Mouse (Mus musculus) T-helper 1 cell (primary cell): ENCODE data around the gene Kcnq1.

ENCODE experiments used
- in situ Hi-C: fragments of 300-600 bp; cut with MboI, MseI; formaldehyde crosslinking; loops from one replicate; pipeline ENCODE4 v1.15.1; 2025; ENCODE audit warnings: high pct_unique_total_duplicates

Kcnq1 gene

DNA sequence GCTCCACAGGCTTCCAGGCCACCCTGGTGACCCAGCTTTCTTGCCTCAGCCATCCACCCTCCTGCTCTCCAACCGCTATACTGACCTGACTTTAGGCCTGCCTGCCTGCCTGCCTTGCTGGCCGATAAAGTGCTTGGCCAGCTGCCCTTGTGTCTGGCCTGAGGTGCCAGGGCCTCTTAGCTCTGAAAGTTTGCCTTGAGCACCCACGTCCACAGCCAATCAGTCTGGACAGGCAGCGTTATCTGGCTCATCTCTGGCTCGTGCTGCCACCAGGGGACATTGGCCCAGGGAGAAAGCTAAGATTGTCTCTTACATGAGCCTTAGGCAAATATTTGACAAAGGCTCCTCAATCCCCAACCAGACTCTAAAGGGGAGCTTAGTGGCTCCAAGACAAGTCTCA is 254.6 kb downstream of the Kcnq1 start:
- in situ Hi-C loops, result no loop called here

DNA sequence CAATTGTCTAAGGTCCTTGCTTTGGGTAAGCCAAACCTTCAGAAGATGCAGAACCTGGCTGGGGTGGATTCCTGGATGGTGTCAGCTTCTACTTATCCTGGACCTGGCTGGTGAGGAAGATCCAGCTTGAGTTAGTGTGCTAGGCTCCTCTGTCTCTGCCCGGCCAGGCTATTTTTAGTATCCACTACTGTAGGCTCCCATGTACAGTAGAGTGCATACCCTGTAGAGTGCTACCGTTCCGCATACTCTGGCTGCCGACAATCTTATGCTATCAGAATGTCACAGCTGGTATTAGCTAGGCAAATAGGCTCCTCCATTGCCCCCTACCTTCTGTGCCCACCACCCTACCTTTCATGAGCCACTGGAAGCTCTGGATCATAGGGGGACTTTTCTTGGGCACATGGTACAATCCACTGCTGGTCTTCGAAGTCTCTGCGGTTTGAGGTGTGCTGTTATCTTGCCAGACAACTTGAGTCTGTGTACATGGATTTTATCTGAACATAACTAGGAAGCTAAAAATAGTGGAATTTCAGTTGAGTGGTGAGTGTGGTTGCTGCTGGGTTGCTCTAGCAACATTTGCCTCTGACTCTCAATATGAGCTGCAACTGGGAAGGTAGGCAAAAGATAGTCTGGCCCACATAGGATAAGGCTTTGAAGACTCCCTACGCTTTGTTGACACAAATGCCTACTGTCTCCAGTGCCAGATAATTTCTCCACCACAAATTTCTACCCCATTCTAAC is 258.1 kb downstream of the Kcnq1 start:
- in situ Hi-C loops, result no loop called here

DNA sequence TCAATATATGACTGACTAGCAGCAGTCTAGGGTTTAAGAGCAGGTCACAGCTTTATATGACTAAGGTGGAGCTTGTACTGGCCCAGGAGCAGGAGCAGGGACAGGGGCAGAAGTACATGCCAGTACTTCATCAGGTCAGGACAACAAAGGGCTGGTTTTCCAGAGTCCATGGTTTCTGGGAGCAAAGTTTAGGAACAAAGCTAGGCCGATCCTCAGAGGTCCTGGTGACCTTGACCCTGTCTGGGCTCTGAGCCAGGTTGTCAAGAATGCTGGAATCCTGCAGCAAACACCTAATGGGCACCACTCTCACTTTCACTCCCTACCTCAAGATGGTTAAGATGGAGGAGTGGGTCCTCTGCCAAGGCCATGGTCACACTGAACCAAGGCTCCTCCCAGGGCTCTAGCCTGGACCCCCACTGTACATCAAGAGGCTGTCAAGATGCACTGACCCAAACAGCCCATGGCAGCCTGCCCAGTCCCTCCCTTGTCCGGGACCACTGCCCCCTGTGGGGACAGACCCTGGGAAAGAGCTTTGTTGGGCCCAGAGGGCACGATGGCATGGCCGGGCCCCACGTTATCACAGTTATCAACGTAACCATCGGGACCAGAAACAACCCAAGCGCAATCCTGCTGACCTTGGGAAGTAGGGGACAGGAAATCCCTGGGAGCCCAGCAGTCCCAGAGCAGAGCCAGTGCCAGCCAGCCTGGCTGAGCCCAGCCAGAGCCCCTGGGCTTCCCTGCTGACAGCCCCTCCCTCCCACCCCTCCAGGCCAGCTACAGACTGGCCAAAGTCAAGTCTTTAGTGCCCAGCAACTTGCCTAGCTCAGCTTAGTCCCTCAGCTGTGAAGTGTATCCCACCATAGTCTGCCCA is 259.0 kb downstream of the Kcnq1 start:
- in situ Hi-C loops, result loop anchor here (5.0 kb wide), 1 partner anchor 103 kb away; no protein-coding TSS in a partner anchor

DNA sequence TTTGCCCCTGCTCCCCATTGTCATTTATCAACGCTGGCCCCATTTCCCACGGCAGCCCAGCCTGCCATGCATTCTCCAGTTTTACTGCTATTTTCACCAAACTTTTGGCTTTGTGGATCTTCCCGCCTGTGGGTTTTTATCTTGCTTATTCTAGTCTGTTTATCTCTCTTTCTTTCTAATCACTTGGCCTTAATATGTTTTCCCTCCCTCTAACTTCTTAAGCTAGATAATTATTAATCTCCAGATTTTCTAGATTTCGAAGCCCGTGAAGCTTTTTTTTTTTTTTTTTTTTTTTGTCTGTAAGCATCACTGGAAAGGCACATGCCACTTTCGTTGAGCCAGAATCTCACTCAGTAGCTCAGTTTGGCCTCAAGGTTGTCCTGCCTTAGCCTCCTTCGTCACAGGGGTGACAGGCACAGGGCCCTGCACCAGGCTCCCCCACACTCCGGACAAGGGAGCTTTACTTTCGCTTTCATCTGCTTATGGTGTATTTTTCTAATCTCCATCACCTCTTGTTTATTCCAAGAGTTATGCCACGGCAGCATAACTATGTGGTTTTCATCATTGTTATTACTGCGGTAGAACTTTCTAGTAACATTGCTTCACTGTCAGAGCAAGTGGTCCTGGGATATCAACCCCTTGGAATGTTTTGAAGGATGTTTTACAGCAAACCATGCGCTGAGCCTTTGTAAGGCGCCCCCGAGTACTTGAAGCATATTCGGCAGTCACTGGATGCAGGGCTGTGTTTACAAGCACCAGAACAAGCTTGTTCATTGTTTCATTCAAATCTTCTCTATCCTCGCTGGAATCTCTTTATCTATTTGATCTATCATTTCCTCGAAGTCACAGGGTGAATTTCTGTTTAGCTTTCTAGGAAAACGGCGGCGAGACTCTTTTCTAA is 261.5 kb downstream of the Kcnq1 start:
- in situ Hi-C loops, result loop anchor here (5.0 kb wide), 1 partner anchor 105 kb away; no protein-coding TSS in a partner anchor

DNA sequence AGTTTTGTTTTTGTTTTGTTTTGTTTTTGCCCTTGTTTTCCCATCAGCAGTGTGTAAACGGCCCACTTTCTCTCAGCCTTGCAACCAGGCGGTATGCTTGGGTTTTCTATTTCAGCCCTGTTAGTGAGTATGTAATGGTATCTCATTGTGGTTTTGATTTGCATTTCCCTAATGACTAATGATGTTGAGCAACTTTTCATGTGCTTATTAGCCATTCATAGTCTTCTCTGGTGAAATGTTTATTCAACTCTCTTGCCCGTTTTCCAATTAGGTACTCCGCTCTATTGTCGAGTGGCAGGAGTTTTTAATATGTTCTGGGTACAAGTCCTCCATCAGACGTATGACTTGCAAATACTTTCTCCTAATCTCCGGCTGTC is 262.1 kb downstream of the Kcnq1 start:
- in situ Hi-C loops, result loop anchor here (5.0 kb wide), 1 partner anchor 106 kb away; no protein-coding TSS in a partner anchor

DNA sequence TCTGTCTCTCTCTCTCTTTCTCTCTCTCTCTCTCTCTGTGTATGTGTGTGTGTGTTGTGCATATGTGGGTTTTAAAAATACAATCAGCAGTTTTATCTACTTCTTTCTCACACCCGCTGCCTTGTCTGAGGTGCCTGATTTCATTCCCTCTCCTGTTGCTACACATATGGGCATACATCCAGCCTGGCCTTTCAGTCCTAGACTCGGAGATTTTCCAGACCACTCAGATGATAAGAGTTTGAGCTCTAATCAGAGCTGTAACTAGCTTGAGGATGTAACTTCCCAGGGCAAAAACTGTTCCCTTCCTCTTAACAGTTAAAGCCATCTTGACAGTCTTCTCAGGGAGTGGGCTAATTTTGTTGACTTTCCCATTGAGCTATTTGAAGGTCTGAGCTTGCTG is 265.2 kb downstream of the Kcnq1 start:
- in situ Hi-C loops, result no loop called here

DNA sequence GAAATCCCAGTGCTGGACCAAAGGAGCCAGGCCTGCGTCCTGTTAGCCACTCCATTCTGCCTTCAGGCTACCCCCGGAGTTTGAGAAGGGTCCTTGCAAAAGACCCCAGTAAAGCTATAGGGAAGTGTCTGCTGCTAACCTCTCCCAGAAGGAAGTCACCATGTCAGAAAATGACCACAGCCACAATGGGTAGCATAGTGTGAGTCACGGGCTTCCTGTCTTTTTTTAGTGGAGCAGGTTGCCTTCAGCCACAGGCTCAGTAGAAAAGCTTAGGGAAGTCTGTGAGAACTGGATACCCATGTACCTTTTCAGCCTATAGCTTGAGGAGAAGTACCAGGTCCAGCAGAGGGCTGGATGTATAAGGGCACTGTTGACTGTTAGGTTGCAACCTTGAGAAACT is 267.1 kb downstream of the Kcnq1 start:
- in situ Hi-C loops, result no loop called here

DNA sequence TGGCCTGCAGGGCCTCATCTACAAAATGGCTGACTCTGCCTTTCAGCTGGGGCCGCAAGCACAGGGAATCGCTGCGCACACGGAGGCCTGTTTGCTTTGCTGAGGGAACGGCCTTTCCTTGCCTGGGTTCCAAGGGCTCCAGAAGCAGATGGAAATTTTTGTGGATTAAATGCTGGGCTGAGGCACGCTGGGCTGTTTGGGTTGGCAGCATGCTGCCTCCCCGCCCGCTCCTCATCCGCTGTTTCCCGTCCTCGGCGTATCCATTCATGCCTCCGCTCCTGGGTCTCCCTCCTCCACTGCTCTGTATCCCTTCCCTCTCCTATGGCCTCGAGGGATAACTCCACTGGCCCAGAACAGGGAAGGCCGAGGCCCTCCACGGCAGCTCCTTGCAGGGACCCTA is 269.8 kb downstream of the Kcnq1 start:
- in situ Hi-C loops, result no loop called here

DNA sequence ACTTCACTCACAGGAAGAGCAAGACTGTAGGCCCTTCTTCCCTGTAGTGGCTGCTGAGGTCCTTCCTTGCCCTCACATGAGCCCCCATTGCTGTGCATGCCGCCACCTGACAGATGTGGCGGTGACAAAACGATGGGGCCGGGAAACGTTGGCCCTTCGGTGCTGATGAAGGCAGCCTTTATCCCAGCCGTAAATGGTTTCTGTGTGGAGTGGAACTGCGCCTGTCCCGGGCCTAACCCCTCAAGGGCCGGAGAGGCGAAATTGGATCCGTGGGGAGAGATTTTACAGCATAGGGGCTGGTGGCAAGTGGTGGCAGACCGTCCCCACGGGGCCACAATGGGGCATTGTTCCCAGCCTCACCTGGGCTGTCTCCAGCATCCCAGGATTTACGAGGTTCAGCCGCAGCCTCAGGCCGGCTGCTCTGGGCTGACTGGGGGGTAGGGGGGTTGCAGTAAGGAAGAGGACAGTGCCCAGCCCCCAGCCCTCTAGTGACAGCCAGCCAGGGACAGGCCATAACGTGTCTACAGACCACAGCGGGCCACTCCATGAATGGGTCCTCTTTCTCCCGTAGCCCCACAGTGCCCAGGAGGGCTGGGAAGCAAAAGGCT is 274.4 kb downstream of the Kcnq1 start:
- in situ Hi-C loops, result no loop called here

DNA sequence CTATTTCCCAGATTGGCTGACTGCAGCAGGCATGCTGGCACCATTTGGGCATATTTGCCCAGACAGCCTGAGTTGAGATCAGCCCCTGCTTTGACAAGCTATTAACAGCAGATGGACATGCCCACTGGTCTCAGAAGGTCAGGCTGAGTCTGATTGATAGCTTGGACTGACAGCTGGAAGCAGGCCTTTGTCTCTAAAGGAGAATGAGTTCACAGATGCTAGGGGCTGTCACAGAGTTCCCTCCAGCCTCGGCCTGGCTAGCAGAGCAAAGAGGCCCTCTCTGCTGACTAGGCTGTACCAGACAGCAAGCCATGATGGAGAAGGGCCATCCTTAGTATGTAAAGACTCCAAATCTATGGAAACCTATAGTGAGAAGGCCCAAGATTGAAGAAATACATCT is 280.5 kb downstream of the Kcnq1 start:
- in situ Hi-C loops, result no loop called here

DNA sequence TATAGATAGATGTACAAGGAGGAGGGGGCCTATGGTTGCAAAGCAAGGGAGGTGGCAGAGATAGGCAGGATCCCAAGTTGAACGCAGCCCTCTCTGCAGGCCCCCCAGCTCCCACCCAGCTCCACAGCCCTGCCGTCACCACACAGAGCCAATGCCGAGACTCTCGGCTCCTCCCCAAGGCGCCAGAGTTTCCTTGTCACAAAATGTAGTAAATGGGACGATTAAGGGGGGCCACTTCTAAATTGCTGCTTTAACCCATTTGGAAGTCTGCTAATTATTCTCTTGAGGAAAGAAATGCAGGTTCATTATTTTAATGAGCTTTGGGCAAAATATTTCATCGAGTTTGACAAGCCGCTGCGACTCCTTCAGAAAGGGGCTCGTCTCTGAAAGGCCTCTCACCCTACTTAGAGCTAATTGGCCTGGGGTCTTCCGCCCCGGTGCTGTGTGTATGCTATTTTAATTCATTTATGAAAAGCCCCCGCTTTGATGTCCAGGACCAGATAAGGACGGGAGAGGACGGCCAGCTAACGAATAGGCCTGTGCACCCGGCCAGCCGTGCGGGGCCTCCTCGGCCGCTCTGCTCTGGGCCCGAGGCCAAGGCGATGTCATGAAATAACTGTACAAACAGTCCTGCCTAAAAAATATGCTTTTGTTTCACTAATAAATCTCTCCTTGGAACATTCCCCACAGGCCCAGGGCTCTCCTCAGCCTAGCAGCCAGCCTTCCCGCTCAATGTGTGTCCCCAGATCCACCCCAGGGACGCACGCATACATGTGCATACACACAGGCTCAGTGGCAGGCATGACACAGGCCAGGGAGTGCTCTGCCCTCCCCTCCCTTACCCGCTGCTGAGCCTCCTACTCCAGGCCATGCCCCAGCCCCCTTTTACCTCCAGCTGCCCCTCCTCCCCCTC is 282.9 kb downstream of the Kcnq1 start:
- in situ Hi-C loops, result no loop called here

DNA sequence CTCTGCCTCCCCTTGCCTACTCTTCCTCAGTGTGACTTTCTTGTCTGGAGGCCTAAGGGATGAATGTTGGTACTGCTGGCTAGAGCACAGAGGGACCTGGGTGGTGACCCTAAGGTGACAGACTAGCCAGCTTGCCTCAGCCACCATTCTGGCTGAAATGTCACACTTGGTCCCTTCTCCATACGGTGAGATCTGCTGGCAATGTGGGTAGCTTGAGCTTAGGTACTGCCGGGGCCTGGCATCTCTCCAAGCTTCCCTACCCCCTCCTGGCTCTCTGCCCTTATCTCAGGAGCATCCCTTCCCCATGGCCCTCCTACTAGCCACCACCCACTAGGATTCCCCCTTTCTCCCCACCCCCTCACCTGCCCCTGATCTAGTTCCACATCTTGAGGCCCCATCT is 283.7 kb downstream of the Kcnq1 start:
- in situ Hi-C loops, result no loop called here

DNA sequence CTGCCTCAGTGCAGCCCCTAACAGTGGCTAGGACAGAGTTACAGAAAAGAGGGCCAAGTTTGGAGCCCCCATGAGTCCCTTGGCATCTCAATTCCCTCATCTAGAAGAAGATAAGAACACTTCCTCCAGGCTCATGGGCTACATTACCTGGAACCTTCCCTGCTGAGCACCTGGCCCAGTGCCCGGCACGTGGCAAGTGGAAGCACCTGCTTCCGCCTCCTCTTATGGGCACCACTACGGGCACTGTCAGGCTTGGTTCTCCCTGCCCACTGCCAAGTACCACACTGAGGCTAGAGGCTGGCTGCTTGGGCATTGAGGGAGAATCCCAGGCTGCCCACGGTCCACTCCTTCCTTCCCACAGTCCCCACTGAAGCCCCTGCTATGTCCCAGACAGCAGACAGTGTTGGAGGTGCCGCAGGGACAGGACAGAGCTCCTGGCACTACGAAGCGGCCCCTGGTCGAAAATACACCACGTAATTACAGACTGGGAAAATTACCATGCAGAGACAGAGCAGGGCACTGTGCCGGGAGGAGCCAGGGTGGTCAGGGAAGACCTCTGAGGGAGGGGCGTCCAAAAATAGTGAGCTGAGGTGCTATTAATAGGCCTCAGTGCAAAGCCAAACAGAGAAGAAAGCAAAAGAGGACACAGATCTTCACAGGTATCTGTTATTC is 284.3 kb downstream of the Kcnq1 start:
- in situ Hi-C loops, result no loop called here

DNA sequence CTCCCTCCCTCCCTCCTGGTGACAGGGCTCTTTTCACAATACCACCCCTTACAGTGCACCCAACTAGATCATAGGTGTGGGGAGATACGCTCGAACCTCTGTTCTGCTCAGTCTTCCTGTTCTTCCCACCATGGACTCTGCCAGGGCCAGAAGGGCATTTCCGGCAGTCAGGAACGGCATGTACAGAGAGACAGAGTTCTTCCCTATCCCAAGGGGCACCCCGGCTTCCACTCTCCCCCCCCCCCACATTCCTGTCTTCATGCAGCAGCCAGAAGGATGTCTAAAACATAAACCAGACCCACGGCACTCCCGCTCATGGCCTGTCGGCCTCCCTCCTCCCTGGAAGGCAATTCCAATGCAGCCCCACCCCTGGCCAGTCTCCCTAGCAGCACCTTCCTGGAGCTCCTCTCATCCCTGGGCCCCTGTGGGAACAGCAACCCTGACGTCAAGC is 289.0 kb downstream of the Kcnq1 start:
- in situ Hi-C loops, result no loop called here

DNA sequence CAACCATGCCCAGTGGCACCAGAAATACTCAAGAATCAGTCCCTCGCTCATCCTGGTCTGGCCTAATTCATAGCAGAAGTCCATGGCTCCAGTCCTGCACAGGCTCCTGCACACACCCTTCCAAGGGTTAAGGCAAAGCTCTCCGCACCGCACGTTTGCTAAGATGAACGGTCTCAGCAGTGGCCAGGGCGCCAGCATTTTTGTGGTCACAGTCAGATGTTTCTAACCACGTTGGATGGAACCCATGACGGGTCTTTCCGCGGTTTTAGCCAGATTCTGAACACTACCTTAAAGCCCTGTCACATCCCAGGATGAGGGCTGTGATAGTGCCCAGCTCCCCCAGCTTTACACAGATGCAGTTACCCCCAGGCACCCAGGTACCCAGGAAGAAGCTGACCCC is 293.6 kb downstream of the Kcnq1 start:
- in situ Hi-C loops, result loop anchor here (10.0 kb wide), 1 partner anchor 1235 kb away; no protein-coding TSS in a partner anchor

DNA sequence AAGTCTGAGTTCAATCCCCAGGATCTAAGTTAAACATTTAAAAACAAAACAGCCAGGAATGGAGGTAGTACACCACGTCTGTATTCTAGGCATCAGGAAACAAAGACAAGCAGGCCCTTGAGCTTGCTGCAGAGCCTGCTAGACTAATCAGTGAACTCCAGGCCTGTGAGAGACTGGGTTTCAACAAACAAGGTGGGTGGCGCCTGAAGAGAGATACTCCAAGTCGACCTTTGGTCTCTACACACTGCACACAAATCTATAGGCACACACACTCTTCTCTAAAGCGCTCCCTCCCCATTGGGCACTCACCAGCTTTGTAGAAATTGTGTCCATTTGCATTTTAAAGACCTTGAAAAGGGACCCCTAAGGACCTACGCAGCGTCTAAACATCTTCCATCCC is 294.4 kb downstream of the Kcnq1 start:
- in situ Hi-C loops, result loop anchor here (10.0 kb wide), 1 partner anchor 1234 kb away; no protein-coding TSS in a partner anchor

DNA sequence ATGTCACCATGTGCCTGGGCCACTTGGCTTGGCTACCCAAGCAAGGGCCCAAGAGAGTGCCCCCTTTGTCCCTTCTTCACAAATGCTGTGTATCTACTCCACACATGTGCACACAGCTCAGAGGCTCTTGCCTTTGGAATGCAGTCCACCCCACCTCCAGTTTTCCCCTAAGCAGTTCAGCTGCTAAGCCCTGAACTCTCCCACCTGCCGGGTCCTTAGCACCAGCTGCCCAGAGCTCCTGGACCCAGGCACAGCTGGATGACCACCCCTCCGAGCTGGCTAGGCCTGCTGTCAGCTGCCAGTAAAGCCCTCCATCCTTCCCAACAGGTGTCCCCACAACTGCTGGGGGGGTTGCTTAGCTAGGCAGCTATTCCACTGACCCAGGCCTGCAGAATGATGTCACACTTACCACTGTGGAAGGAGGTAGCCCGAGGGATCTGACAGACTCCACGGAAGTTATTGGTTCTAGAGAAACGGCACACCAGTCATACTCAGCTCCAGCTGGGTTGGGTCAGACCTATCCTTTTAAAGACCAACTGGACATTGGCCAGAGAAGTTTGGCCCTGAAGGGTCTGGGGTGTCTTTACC is 295.4 kb downstream of the Kcnq1 start:
- in situ Hi-C loops, result loop anchor here (10.0 kb wide), 1 partner anchor 1233 kb away; no protein-coding TSS in a partner anchor

DNA sequence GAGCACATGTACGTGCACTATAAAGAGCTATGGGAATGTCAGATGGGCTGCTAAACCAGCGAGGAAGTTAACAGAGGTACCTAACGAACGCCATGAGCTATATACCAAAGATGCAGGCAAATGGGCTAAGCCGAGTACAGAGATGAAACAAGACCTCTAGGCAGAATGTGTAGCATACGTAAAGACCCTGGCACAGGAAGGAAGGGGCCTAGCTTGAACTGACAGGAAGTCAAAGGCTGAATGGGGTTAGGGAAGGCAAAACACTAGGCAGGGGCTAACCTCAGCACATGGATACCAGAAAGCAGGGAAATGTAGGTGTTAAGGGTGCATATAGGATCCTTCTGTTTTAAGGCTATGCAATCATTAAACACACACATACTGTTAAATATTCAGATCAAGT is 298.1 kb downstream of the Kcnq1 start:
- in situ Hi-C loops, result loop anchor here (10.0 kb wide), 1 partner anchor 1231 kb away; no protein-coding TSS in a partner anchor

DNA sequence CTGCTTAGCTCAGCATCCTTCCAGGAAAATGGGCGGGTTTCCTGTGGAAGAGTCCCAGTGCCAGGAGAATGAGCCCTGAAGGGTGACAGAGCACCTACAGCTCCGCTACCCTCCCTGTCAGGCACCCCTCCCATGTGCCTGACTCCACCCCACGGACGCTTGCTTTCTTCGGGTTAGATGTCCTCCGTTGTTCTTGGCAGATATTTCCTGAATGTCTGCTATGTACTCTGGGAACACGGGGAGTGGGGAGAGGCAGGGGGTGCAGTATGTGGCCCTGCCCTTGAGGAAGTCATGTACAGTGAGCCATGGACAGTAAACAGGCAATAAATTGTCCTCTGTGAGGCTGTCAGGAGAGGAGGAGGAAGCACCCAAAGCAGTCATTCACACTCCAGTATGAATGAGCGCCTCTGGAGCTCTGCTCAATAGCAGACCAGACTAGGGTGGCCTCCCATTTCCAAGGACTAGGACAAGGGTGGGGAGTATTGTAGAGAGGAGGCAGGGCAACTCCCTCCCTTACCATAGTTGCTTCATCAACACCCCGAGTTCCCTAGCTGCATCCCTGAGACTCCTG is 301.9 kb downstream of the Kcnq1 start:
- in situ Hi-C loops, result loop anchor here (10.0 kb wide), 1 partner anchor 1227 kb away; no protein-coding TSS in a partner anchor
